Mouse (Mus musculus) embryonic fibroblast, embryonic 13.5 days (primary cell): ENCODE results near the gene Meox1.

ENCODE experiments used
- CTCF ChIP-seq: IDR thresholded peaks from 2 replicates; pipeline ENCODE4 v1.5.1; 2011; ENCODE audit warnings: mild to moderate bottlenecking, control low read depth, low read length, moderate library complexity, borderline replicate concordance; ENCODE audit not compliant: insufficient read depth
- POLR2A ChIP-seq: IDR thresholded peaks from 2 replicates; pipeline ENCODE4 v1.6.1; 2011; ENCODE audit warnings: low read depth, mild to moderate bottlenecking, control low read depth, low read length, moderate library complexity

DNA sequence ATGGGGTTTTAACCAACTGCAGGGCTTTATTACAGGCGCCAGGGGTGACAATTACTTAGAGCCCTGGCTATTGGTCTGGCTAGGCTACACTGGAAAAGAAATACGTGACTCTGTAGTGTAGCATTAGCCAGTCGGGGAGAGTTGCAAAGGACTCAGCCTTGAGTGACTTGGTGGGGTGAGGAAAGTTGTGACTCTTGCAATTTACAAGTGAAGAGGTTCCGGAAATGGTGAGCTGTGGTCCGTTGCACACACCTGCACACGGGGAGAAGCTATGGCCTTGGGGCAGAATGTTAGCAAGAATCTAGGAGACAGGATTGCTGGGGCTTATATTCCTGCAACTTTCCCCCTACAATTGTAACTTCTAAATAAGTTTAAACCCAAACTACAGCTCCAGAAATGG lies 31.5 kb upstream of the Meox1 start:
- TF ChIP-seq CTCF (no peak), POLR2A (no peak)
